Mouse (Mus musculus) cerebellum, adult 9-10 months (tissue): ENCODE measurements at regions not wholly inside any gene's neighbourhood (a gene's known extent, or its start where the extent isn't known, plus 50 kb on each side); places are given as distances from the start of the nearest gene placed in this dataset.
"Not testable (repeated sequence)": the region's sequence is repeated elsewhere in the genome, so short reads cannot be mapped to it uniquely, and the experiment has no call there.

Experiments used
- DNase-seq: peaks from one replicate; pipeline ENCODE4 v3.0.0; 2022

- DNase-seq, result not testable (repeated sequence)
Observed at GRCm38 (mm10) chr13:35606857-35607561, 52.6 kb upstream of the Cdyl start.

GRCm38 (mm10) chr13:35607710-35608109, 51.9 kb upstream of the Cdyl start:
- DNase-seq, result no peak
